Mouse (Mus musculus): ENCODE measurements around the gene Atxn1. TPM values are rescaled to one million over a fixed set of nuclear protein-coding genes. Genes with fewer than 3 reads are reported as not detected.

The Atxn1 gene
- total RNA-seq, 2 experiments from 2014 or later = 126 to 156 TPM

DNA sequence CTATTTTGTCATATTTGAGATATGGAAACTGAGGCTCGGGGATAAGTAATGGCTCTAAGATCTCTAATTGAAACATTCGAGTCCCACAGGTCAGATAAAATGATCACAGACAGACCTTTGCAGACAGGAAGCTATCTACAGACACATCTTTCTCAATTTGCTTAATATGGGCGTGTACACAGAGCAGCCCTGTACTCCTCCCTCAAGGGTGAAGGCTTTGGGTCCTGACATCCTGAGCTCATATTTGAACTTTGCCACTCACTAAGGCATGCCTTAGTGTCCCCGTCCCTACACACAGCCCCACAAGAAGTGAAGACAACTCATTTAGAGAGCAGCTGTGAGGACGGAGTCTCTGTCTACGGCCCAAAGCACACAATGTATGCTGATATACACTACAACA lies 70.6 kb downstream of the Atxn1 start:
- no peak for DNase-seq

DNA sequence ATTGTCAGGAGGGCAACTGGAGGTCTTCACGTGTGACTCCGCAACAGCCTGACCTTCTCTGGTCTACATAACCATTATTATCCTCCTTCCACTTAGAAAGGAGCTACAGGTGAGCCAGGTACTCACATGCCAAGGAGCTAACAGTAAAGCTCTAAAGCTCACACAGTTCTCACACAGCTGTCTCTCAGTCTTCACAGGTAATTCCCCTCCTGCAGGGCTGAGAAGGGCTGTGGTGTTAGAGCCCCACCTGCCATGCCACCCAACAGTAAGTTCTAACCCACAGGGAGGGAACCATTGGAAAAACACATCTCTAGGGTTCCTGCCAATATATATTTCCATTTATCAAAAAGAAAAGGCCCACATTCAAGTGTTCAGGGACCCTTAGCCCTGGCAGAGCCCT lies 73.7 kb downstream of the Atxn1 start:
- no peak for DNase-seq

DNA sequence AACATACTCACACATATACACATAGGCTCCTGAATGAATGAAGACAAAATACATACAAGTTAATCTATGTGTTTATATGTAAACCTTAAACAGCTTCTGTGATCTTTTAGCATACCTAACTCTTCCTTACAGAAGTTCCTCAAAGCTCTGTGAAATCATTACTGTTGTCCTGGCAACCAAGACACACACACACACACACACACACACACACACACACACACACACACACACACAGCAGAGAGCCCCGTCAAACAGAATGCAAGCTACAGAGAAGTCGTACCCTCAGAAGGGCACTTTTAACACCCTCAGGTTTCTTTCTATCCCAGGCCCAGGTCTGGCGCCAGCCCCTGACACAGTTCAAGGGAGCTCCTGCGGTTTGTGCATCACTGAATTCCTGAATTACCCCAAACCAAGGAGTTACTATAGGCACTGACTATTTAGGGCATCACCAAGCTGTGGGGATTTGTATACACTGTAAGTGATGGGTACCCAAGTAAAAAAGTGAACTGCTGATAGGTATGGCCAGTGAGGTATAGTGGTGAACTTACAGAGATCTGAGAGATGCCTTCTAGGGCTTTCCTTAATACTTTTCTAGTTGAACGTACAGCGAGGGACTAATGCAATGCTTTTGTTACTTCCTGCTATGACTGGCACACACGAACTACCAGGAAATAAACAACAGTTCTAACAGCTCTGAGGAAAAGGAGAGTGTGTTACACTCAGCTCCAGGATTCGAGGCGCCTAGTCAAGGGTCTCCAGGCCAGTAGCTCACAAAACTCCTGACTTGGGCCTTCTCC lies 75.7 kb downstream of the Atxn1 start:
- DNase-seq = no peak

DNA sequence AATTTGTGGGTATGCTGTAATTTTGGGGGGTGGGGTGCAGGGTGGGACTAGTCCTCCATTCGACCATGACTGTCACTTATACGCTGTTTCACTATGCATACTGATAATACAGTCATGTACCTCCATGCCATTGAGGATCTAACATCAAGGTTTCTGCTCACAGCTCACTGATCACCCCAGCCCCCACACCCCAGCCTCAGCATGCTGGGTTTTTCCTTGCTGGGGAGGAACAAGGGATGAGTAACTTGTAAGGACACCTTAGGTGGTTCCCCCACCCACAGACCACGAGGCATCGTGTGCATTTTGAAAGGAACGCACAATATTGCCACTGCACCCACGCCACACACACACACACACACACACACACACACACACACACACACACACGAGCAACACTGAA lies 79.9 kb downstream of the Atxn1 start:
- no peak for DNase-seq

DNA sequence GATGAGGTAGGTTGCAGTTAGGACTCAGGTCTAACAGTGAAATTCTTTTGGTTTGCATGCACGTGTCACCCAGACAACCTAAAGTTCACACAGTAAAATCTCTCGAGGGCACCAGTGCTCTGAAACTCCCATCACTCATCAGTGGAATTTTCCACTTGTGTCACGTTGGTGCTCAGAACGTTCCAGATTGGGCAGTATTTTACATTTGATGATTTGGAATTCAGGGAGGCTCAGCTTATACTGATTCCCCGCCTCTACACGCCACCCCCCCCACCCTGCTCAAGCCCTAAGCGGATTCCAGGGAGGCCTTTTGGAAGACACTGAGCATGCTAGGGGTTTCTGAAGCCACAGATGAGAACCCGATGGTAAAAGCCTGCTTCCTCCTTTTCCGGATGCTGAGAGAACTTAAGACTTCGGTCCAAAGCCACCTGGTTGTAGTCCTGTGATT lies 81.0 kb downstream of the Atxn1 start:
- no peak for DNase-seq

DNA sequence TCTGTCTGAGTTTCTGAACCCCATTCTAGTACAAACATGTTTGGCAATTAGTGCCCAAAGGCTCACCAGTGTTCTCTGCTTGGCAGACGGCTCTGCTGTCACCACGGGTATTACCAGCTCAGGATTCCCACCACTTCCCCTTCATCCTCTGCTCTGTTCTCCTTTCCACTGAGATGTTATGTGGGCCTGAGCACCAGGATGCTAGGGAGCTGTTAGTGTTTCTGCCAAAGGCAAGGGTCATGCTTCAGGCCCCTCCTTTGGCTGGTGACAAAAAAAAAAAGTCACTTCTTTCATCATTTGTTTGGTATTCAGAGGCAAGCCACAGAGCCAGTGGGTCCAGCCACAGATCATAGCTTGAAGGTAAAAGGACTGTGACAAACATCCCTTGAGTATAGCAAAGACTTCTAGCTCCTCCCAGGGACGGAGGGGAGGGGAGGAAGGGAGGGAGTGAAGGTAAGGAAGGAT lies 81.8 kb downstream of the Atxn1 start:
- no peak for DNase-seq

DNA sequence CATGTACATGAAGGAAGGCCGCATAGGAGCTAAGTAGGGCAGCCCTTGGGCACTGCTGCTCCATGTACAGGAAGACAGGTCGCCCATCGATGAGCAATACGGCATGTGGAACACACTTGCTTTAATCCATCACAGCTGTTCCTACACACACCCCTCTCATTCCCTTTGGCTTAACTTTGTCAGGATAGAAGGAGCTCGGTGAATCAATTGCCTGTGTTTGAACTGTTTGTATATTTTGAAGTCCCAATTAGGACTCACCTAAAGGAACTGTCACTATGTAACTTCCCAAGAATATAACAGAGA lies 84.3 kb downstream of the Atxn1 start:
- DNase-seq = no peak

DNA sequence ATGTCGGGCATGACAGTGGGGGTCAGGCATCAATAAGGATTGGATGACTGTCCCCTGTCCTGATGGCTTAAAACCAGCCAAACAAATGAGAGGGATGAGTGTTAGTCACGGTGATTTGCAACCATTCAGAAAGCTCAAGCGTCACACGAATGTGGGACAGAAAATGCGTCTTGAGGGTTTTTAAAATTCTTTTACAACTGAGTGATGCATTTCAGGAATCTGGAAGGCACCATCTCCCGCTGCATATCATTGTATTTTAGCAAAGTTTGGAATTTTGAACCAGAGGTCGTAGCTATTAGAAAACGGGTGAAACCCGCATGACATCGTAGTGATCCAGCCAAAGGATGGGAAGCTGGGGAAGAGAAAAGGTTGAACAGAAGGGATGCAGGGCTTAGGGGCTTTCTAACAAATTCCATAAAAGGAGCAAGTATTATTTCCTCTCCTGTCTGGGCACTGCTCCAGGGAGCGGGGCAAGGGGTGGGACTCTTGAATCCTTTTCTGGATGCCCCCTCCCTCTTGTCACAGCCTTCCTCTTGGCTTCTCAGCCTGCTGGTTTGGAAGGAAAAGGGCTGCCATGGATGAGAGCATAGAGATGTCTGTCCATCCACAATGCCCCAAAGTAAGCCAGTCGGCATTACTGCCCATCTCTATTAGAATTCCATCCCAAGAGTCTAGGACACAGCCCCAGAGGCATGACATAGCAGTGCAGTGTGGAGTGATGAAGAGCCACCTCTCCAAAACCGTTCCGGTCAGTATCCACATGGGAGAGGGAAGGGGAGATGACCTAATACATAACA lies 84.9 kb downstream of the Atxn1 start:
- DNase-seq = no peak

DNA sequence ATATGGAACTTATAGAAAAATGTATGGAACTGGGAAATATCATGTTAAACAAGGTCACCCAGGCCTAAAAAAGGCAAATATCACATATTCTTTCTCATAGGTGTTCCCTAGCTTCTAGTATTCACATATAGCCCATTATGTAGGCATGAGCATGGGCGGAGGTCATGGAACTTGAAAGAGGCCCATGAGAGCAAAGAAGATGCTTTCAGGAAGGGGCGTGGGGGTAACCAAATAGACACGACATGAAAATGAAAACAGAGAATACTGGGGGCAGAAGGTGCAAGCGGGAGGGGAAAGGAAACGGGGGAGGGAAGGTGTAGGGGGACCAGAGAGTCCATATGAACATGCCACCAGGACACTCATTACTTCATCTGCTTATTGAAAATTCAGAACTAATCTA lies 87.9 kb downstream of the Atxn1 start:
- DNase-seq = no peak

DNA sequence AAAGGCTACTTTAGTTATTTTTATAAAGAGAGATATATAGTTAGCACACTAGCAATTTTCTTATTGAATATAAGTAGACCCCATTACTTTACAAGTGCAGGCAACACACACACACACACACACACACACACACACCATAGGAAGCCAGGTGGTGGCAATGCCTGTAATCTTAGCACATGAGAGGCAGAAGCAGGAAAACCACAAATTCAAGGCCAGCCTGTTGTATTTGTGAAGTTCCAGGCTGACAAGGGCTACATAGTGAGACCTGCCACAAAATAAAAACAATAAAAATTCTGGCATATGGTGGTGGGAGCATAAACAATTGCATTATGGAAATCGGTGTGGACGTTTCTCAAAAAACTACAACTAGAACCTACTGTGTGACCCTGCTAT lies 88.4 kb downstream of the Atxn1 start:
- no peak for DNase-seq

DNA sequence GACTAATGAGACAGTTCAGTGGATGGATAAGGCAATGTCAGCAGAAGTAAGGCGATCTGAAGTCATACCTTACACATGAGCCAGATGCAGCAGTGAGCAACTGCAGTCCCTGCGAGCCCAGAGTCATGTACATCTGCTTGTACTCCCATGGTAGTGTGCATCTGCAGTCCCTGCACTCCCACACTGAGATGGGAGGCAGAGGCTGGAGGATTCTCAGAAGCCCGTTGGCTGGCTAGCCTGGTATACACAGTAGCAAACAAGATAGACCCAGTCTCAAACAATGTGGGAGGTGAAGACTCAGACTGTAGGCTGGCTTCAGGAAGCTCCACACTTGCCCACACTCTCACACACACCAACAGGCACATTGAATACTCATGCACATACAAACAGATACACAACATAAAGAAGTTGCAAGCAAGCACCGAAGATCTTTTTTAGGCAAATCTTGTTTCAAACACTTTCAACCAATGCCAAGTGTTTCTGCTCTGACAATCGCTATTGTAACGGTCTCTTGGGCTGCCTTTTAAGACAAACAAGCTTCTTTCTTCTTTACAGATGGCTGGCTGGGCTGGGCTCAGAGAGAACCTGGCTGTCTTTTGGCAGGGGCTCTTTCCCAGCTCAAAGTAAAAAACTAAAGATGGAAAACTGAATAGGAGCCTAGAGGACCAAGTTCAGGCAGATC lies 89.0 kb downstream of the Atxn1 start:
- no peak for DNase-seq

DNA sequence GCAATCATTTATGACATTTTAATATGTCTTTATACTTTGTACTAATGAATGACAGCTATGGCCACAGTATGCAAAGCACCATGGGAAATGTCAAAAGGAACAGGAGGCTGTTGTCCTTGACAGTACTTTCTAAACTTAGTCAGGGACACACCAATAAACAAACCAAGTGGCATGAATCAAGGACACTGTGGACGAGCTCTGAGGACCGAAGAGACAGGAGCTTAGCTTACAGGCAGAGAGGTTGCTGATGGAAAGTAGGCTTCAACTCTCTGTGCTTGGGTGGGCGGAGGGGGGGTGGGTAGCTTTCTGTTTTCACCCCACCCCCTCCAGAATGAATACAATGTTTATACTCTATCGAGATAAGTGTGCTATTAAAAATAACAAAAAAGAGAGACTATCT lies 90.6 kb downstream of the Atxn1 start:
- DNase-seq = no peak

DNA sequence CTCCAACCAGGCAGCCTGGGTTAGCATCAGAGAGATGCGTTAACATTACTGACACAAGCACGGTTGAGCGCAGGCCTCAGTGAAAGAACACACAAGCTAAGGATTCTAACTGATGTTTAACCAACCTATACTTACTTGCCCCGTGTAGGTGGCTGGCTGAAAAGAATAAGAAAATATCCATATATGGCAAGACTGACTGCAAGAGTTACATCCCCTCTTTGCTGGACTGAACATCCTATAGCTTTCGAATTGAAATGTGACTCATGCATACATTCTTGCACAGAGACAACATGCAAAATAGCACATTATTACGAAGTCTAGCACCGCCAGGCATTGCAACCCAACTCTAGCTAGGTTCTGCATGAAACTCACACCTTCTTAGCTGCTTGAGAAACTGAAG lies 91.8 kb downstream of the Atxn1 start:
- DNase-seq = no peak

DNA sequence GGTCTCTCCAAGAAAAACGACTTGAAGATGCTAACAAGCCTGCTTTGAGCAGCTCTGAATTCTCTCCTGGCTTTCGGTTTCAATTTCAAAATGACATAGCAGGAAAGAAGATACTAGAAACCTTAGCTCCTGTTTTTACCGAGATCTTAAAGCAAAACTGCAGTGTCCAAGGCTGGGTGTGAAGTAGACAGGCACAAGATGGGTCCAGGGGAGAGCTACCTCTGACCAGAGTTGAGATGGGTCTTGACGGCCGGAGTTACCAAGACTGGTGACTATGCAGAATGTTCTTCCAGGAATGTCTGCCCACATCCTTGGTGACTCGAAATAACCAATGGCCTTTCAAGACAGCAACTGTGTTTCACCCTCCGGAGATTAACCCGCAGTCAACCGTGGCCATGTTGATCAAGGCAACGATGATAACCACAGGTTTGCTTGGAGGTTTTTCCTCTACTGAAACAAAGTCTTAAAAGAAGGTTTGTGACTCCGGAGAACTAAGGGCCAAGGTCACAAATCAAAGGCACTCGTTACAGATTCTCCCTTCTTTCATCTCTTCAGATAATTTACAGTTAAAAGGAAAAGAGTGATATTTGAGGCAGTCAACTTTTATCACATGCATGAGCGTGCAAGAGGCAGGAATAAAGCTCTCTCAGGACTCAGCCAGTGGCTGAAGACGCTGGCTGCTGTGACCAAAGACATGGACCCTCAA lies 92.6 kb downstream of the Atxn1 start:
- no peak for DNase-seq

DNA sequence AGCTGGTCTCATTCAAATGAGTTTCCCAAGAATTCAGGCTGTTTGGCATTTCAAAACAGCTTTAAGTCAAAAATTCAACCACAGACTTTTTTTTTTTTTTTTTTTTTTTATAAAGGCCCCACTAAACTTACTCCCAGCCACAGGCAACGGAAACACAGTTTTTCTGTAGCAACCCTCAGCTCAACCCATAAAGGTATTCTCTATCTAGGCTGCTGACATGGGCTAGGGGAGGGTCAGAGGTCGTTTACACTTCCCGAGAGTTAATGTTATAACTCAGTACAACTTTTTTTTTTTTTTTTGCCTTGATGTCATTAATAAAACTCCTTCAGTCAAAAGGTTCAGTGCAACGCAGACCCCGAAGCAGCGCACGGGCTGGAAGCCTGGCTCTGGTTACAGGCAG lies 93.3 kb downstream of the Atxn1 start:
- DNase-seq = no peak

DNA sequence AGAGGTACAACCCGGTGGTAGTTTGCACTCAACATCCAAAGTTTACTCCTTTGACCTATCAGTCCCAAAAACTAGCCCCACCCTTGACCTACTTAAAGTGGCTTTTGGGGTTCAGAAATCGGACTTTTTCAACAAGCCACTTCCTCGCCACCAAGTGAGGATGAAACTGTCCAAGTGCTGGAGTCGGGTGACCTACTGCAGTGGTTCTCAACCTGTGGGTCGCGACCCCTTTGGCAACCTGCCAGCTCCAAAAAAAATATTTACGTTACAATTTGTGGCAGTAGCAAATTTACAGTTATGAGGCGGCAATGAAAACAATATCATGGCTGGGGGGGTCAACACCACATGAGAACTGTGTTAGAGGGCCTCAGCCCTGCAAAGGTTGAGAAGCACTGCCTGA lies 95.9 kb downstream of the Atxn1 start:
- no peak for DNase-seq

DNA sequence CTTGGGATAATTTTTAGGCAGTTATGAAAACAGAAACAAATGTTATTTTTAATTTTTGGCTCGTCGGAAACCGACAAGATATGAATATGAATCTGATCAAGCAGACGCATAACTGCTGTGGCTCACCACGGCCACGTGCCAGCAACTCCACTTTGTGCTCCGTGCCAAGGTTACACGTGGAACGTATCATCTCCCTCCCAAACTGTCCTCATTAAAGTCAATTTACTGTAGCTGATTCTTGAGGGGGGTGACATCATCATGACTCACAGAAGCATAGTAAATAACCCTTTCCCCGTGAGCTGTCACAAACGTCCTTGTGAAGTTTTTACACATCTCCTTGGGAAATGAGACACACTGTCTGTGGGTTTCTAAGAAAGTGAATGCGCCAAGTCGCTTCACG lies 97.5 kb downstream of the Atxn1 start:
- peak; percentile 15 to 22 for DNase-seq

DNA sequence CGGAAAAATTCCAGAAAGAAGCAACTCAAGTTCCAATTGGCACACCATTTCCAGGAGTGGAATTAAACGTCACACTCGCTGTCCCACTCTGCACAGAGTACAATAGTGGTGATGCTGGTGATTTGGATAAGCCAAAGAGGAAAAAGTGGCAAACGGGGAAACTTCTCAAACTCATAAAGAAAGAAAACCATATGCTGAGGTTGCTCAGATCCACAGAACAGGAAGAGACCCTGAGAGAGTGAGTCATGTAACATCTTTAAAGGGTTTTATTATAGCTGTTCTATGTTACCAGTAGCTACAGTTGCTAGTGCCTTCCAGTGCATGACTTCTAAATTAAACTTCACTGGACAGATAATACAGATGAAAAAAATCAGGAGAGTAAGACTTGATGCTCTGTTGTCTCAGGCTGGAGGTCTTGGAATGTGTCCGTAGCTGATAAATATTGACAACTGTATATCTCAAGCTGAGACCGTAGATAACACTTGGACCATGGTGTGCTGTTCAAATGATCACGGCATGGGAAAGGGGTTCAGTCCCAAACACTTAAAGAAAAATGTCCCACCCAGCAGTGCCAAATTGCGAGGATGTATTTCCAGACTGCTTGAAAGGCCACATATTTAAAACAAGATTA lies 98.1 kb downstream of the Atxn1 start:
- DNase-seq = no peak

DNA sequence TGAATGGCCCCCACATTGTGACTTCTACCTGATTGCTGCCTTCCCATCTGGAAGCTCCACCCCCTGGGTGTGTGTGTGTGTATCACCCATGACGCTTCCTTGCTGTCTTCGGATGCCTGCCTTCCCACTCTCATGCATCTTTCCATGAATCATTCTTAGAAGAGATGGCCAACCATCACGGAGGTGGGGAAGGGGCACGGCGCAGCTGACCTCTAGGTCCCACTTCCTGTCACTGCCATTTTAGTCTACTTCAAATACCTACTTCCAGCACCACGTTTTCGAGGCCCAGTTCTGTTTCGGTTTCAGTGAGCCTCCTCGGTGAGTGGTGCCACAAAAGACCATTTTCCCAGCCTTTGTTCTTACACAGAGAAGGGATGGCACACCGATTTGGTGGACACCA lies 99.2 kb downstream of the Atxn1 start:
- DNase-seq = no peak

DNA sequence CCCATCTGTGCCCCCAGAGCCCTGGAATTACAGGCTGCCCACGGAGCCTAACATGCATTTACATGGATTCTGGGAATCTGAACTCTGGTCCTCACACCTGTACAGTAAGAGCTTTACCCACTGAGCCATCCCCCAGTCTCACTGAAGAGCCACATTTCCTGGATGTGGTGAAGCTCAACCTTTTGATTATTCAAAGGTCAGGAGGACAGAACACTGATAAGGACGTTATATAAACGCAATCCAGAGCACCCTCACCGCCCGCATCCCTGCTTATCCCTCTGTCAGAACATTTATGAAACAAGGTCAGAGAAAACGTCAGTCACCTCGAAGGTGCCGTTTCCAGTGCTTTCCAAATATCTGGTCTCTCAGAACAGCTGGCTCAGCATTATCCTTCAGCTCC lies 101.0 kb downstream of the Atxn1 start:
- no peak for DNase-seq

DNA sequence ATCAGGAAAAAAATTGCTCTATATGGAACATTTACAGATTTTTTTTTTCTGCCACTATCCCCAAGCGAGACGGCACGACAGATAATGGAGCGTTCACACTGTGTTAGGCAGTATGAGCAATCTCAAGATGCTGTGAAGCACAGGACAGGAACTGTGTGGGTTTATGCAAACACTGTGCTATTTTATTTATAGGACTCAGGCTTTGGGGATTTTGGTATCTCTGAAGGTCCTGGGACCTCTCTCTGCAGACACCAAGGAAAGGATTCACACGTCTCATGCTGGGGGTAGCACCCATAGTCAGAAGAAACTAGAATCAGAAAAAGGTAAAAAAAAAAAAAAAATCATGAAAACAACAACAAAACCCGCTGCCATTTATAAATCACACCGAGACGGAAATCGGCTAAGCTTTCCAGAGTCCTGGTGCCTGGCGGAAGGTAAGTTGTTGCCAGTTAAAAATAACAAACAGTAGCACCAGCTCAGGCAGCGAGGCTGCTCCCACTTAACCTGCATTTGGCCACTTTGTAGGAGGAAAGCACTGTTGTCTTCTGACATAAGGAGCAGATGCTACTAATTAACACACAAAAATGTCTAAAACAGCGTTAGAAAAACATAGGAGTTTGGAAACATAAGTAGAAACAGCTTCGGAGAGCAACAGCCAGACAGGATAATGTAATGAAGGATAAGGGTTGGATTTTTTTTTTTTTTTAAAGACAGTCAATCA lies 102.8 kb downstream of the Atxn1 start:
- no peak for DNase-seq

DNA sequence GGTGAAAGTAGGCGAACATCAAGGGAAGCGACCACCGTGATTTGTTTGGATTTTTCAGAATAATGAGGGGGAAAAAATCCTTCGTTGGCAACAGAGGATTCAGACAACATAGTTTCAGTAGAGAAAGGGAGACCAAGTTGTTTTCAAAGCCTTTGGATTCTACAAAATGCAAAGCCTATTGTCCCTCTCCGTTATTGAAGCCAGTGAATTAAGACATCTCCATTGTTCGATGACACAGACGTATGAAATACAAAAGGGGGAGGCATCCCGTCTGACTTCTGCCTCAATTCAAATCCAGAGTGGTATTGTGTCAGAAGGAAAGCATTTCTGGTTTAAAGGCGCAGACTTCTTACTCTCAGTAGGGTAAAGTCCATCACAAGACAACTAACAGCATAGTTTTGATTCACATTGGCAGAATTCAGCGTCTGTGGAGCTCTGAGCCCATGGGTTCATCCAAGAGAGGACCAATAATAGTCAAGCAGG lies 103.7 kb downstream of the Atxn1 start:
- DNase-seq = no peak
